Mouse (Mus musculus): Measurements from ENCODE around the gene Dbn1.

Gene Dbn1

GRCm38 (mm10) chr13:55478036-55478435, 9.9 kb downstream of the Dbn1 start:
- DNase-seq (ENCODE audit: low read depth, low spot score): peak; percentile 62

DNA sequence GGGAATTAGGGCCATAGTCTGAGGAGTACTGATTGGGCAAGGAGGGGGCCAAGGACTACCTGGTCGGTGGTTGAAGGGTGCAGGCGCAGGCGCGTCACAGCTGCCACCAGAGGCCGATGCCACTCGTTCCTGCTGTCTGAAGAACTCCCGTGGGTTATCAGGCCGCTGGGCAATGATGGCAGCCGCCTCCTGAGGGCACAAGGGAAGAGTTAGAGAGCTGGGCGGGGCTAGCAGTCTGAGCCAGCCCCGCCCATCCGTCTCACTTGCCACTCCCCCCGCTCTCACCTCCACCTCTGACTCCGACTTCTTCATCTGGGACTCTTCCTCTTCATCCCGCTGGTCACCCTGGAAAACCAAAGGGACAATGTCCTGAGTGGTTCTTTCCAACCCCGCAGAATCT, 10.4 kb downstream of the Dbn1 start:
- DNase-seq (ENCODE audit: low read depth, low spot score): no peak

GRCm38 (mm10) chr13:55476256-55476655, 11.7 kb downstream of the Dbn1 start:
- no peak for DNase-seq (ENCODE audit: low read depth, low spot score)

- DNase-seq (ENCODE audit: low read depth, low spot score): no peak
Observed at GRCm38 (mm10) chr13:55475750-55476149, 12.2 kb downstream of the Dbn1 start.

DNA sequence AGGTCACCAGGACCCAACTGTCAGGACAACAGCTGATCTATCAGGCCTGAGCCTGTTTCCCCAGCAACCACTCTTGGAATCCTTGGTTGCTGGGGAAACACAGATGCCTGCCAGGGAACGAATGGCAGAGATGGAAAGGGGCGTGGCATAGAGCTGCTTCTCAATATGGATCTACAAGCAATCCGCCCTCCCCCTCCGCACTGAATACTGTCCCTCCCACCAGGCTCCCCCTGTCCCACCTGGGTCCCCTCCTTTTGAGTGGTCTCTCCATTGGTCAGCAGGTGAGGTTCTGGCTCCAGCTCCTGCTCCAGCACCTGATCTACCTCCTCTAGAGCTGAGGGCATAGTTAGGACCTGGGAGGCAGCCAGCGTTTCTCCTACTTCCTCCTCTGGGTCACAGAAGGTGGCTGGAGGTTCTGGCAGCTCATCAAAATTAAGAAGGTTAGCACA, 13.3 kb downstream of the Dbn1 start:
- peak; percentile 91 for DNase-seq (ENCODE audit: low read depth, low spot score)

- DNase-seq (ENCODE audit: low read depth, low spot score): no peak
Observed at GRCm38 (mm10) chr13:55473961-55474360, 13.9 kb downstream of the Dbn1 start.

GRCm38 (mm10) chr13:55473076-55473831, 14.7 kb downstream of the Dbn1 start:
- DNase-seq (ENCODE audit: low read depth, low spot score): peak; percentile 54

DNA sequence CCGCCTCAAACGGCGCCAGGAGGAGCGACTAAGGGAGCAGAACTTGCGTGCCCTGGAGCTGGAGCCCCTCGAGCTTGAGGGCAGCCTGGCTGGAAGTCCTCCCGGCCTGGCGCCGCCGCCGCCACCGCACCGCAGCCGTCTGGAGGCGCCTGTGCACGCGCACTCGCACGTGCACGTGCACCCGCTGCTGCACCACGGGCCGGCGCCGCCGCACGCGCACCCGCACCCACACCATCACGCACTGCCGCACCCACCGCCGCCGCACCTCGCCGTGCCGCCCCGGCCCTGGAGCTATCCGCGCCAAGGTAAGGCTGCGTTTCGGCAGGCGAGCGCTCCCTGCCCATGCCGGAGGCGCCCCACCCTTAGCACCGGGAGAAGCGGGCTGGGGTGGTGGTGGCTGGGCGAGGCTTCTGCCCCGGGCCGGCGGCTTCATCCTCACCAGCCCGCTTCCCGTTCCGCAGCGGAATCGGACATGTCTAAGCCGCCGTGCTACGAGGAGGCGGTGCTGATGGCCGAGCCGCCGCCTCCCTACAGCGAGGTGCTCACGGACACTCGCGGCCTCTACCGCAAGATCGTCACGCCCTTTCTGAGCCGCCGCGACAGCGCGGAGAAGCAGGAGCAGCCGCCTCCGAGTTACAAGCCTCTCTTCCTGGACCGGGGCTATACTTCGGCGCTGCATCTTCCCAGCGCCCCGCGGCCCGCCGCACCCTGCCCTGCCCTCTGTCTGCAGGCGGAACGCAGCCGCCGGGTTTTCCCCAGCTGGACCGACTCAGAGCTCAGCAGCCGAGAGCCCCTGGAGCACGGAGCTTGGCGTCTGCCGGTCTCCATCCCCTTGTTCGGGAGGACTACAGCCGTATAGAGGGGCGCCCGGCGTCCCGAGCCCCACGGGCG, 15.5 kb downstream of the Dbn1 start:
- DNase-seq (ENCODE audit: low read depth, low spot score): peak; percentile 83

GRCm38 (mm10) chr13:55471819-55472131, 16.1 kb downstream of the Dbn1 start:
- DNase-seq (ENCODE audit: low read depth, low spot score): no peak

- DNase-seq (ENCODE audit: low read depth, low spot score): peak; percentile 77
Observed at GRCm38 (mm10) chr13:55471156-55471818, 16.6 kb downstream of the Dbn1 start.

DNA sequence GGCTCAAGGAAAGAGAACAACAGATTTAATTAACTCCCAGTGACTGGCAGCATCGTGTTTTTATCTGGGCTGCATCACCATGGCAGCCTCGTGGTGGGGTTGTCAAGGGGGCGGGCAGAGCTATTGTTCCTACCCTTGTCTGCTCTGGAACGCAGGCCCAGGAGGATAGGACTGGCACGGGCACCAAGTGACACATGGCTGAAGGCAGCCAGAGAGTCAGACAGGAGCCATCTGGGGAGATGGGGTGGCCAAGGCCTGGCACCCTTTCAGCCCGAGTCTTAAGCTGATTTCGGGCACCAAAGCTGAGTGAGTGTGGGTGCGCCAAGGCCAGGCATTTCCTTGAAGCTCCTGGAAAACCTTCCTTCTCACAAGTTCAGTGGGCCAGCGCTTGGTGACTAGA, 17.5 kb downstream of the Dbn1 start:
- DNase-seq (ENCODE audit: low read depth, low spot score): peak; percentile 95

- no peak for DNase-seq (ENCODE audit: low read depth, low spot score)
Observed at GRCm38 (mm10) chr13:55468851-55469560, 18.9 kb downstream of the Dbn1 start.

DNA sequence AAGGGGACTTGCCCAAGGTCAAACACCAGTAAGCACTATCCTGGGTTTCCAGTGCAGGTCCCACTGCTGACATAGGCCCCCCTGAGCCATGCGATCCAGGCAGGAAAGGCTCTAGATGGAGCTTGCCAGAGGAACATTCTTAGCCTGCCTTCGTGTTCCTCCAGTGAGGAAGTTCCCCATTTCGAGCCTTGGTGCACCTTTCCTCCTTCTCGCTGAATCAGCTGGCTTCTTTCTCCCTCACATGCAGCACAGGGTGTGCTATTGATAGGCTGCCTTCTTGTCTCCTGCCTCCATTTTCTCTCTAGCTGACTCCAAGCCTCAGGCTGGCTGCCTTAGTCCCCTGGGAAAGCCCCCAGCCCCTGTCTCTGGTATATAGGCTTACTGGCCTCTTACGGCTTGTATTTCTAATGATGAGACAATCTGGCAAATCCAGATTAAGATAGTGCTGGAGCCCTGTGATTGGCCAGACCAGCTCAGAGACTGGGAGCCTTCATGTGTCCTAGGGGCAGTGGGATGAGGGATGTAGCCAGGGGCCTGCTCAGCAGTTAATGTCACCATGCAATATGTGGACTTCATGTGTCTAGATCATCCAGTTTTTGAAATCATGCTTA, 22.0 kb downstream of the Dbn1 start:
- peak; percentile 65 for DNase-seq (ENCODE audit: low read depth, low spot score)

DNA sequence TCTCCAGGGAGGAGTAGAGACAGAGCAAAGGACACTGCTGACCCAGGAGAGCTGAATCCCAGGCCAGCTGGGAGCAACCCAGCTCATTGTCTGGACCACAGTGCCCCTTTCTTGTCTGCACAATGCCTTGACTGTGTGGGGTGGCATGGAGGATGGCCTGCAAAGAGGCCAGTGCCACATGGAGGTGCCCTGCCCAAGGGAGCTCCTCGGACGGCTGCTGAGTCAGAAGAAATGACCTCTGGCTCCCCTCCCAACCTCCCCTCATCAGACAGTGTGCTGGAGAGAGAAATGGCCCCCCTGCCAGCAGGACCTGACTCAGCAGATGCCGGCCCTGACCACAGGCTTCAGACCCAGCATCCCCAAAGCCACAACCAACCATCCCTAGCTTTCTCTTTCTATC, 22.7 kb downstream of the Dbn1 start:
- DNase-seq (ENCODE audit: low read depth, low spot score): peak; percentile 87

DNA sequence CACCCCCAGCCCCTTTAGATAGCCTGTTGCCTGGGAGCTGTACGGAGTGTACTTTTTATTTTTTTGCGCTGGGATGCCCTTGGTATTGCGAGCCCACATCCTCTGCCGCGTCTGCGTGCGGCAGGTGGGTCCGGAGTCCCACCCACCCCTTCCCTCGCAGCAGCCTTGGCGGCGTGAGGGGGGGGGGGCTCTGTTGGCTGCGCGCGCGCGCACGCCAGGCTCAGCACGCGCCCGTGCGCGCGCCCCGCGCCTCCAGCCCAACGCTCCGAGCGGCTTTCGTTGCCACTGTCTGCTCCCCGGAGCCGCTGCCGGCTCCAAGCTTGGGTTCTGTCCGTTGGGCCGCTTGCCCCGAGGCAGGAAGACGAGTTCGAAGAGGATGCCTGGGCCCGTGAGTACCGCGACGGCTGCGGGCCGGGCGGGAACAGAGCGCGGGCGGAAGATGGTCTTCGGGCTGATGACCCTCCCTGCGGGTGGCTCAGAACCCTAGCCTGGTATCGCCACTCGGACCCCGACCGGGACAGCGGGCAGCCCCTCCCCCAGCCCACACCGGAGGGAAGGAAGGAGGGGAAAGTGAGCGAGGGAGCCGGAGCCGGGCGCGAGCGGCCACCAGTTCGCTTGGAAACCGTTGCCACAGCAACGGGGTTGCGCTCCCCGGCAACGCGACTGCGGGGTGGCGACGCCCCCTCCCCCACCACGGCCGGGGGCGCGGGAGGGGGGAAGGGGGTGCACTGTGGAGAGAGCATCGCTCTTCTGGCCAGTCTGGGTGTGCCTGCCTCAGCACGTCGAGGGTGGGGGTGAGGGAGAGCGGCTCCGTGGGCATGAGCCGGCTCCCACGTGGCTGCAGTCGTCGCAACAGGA, 23.7 kb downstream of the Dbn1 start, which contains the start of gene Prr7:
Gene Prr7, plus strand, starts transcription at position 241 of the 858 bp plus-strand sequence.
- DNase-seq (ENCODE audit: low read depth, low spot score): peak; percentile 79

DNA sequence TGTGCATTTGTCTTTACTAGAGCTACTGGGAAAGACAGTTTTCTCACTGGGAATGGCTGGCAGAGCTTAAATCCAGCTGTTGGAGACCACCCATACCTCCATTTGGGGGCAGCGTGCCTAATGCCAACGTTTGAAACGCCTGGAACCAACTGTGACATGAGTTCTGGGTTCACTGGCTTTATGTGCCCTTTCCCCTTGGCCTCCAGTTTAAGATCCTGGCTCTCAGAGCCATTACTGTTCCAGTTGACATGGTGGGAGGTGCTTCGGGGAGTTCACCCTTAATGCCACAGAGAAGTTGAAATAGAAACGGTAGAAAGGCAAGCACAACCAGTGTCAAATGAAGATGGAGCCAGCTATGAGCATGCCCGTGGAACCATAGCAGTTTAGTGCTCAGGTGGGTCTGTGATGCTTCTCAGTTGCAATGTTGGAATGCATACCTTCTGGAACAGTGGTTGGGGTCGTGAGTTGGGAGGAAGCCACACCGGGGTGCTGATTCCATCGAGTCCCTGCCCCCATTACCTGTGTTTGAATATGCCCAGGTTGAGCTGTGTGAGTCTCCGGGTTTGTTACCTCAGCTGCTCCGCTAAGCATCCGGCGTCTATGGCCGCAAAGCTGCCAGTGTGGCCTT, 24.4 kb downstream of the Dbn1 start:
- no peak for DNase-seq (ENCODE audit: low read depth, low spot score)

GRCm38 (mm10) chr13:55462965-55463364, 24.9 kb downstream of the Dbn1 start:
- DNase-seq (ENCODE audit: low read depth, low spot score): no peak

GRCm38 (mm10) chr13:55451785-55452549, 35.9 kb downstream of the Dbn1 start:
- DNase-seq (ENCODE audit: low read depth, low spot score): no peak

GRCm38 (mm10) chr13:55451296-55451695, 36.6 kb downstream of the Dbn1 start:
- DNase-seq (ENCODE audit: low read depth, low spot score): no peak

Data from brain, adult 2 months (tissue).